In the genomic region with DNA sequence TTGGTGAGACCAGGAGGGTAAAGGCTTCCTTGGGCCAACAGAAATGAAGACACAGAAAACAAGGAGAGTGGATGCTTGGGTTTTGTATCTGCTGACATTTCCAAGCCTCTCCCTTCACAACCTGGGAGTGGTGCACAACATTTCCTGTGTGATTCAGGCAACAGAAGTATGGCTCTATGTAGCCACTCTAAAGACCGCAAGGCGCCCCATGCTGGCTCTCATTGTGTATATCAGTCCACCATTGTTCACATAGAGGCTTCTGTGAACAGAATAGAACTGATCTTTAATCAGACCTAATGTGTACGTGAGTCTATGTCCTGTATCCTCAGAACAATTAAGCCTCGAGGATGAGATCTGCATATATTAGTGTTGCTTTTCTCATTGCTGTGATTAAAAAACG, we compare ENCODE assay signal across 41 mouse cellular contexts. TPM values are rescaled to one million over a fixed set of nuclear protein-coding genes. Genes with fewer than 3 reads are reported as not detected.
"Had no signal": no experiment of that assay in that cellular context is flagged by ENCODE, and none has a peak within 500 bp of the region (broad histone marks: within the 10 kb centered on the region; RNA-seq: fewer than 3 reads in every experiment).

No protein-coding gene starts in this region.

- H3K4me3 ChIP-seq: gastrocnemius, adult 2 months; heart, adult 2 months; heart, embryonic 10.5 days; heart, embryonic 12.5 days; hindbrain, embryonic 10.5 days; hindbrain, embryonic 12.5 days; intestine, embryonic 15.5 days; layer of hippocampus, adult 2 months; limb, embryonic 13.5 days; limb, embryonic 15.5 days; liver, embryonic 12.5 days had no signal

- H3K9me3 ChIP-seq: heart, embryonic 10.5 days; heart, embryonic 12.5 days; hindbrain, embryonic 10.5 days; hindbrain, embryonic 12.5 days; intestine, embryonic 15.5 days; limb, embryonic 13.5 days; limb, embryonic 15.5 days; liver, embryonic 12.5 days had no signal

- H3K9ac ChIP-seq: heart, embryonic 12.5 days; hindbrain, embryonic 12.5 days; hindbrain, embryonic 14.5 days; intestine, embryonic 15.5 days; limb, embryonic 13.5 days; limb, embryonic 15.5 days; liver, embryonic 12.5 days; liver, embryonic 14.5 days had no signal

- H3K4me2 ChIP-seq: heart, embryonic 12.5 days; hindbrain, embryonic 12.5 days; hindbrain, embryonic 14.5 days; intestine, embryonic 15.5 days; limb, embryonic 13.5 days; limb, embryonic 15.5 days; liver, embryonic 12.5 days had no signal

- ATAC-seq: hindbrain, embryonic 16.5 days; inflammation-experienced regulatory T-cells, adult 6 months; intestine, embryonic 15.5 days; intestine, postnatal 0 days; liver, embryonic 12.5 days had no signal

- DNase-seq: gastrocnemius, adult 2 months; gastrocnemius, postnatal 10 days; gastrocnemius, postnatal 25 days; heart, adult 2 months; heart, postnatal 10 days; heart, postnatal 4 days; kidney, adult 18-20 months; kidney, adult 8-10 months; kidney, postnatal 10 days; kidney, postnatal 4 days; layer of hippocampus, adult 9-11 months; layer of hippocampus, postnatal 36 days; left cerebral cortex, postnatal 4 days had no signal

- H3K27ac ChIP-seq: gastrocnemius, adult 2 months; heart, adult 2 months; heart, embryonic 10.5 days; hindbrain, embryonic 10.5 days; hindbrain, embryonic 12.5 days; hindbrain, embryonic 14.5 days; intestine, embryonic 15.5 days; layer of hippocampus, adult 2 months; limb, embryonic 13.5 days; limb, embryonic 15.5 days; liver, embryonic 12.5 days; liver, embryonic 14.5 days had no signal

- H3K4me1 ChIP-seq: heart, embryonic 10.5 days; heart, embryonic 12.5 days; hindbrain, embryonic 10.5 days; hindbrain, embryonic 12.5 days; intestine, embryonic 15.5 days; limb, embryonic 13.5 days; limb, embryonic 15.5 days; liver, embryonic 12.5 days had no signal

- H3K27me3 ChIP-seq: heart, embryonic 12.5 days; hindbrain, embryonic 12.5 days; intestine, embryonic 15.5 days; limb, embryonic 13.5 days; limb, embryonic 15.5 days; liver, embryonic 12.5 days had no signal

RNA-seq across cellular contexts. Expression of a gene that starts 9.7 kb away (rescaled TPM):
- total RNA-seq: gastrocnemius, adult 2 months; gastrocnemius, postnatal 10 days; gastrocnemius, postnatal 25 days; gastrocnemius, postnatal 4 days; liver, adult 2 months had no signal
- polyA plus RNA-seq: liver, adult 2 months had no signal

RNA-seq across cellular contexts. Expression of a gene that starts 28.5 kb away (rescaled TPM):
- total RNA-seq: gastrocnemius, adult 2 months; gastrocnemius, postnatal 10 days; gastrocnemius, postnatal 25 days; gastrocnemius, postnatal 4 days; granulocyte monocyte progenitor cell, adult 5-6 weeks; heart, adult 2 months; heart, postnatal 10 days; heart, postnatal 25 days; heart, postnatal 4 days; layer of hippocampus, adult 2 months; layer of hippocampus, postnatal 14 days; layer of hippocampus, postnatal 36 days; left cerebral cortex, adult 18-20 months; left cerebral cortex, adult 8-10 months; left cerebral cortex, postnatal 10 days; left cerebral cortex, postnatal 25 days; left cerebral cortex, postnatal 4 days; liver, adult 2 months had no signal
- polyA plus RNA-seq: heart, adult 2 months; heart, embryonic 10.5 days; heart, embryonic 12.5 days; heart, embryonic 14.5 days; heart, embryonic 16.5 days; hindbrain, embryonic 10.5 days; hindbrain, embryonic 12.5 days; hindbrain, embryonic 14.5 days; hindbrain, embryonic 16.5 days; inflammation-experienced regulatory T-cells, adult 6 months; intestine, embryonic 15.5 days; intestine, postnatal 0 days; kidney, embryonic 14.5 days; kidney, embryonic 16.5 days; limb, embryonic 11.5 days; limb, embryonic 13.5 days; limb, embryonic 15.5 days; liver, adult 2 months; liver, embryonic 12.5 days; liver, embryonic 14.5 days had no signal
